Mouse (Mus musculus): ENCODE data around the gene Pigyl.
"Not testable (repeated sequence)": the region's sequence is repeated elsewhere in the genome, so short reads cannot be mapped to it uniquely, and the experiment has no call there.

Pigyl gene

GRCm38 (mm10) chr9:22138480-22138879, 18.2 kb upstream of the Pigyl start:
- no peak for DNase-seq (ENCODE audit: low spot score)

- no peak for DNase-seq (ENCODE audit: low spot score)
These were observed 16.9 kb upstream of the Pigyl start for GRCm38 (mm10) chr9:22139746-22140145.

GRCm38 (mm10) chr9:22143108-22144037, 13.3 kb upstream of the Pigyl start:
- DNase-seq (ENCODE audit: low spot score) = peak; percentile 83

- DNase-seq (ENCODE audit: low spot score) = no peak
These were observed 12.2 kb upstream of the Pigyl start for GRCm38 (mm10) chr9:22144304-22144965.

GRCm38 (mm10) chr9:22149426-22150248, 7.0 kb upstream of the Pigyl start:
- no peak for DNase-seq (ENCODE audit: low spot score)

GRCm38 (mm10) chr9:22150249-22150693, 6.4 kb upstream of the Pigyl start:
- DNase-seq (ENCODE audit: low spot score) = not testable (repeated sequence)

- no peak for DNase-seq (ENCODE audit: low spot score)
These were observed 5.7 kb upstream of the Pigyl start for GRCm38 (mm10) chr9:22150946-22151345.

GRCm38 (mm10) chr9:22153810-22154209, 2.8 kb upstream of the Pigyl start:
- DNase-seq (ENCODE audit: low spot score) = no peak

- peak; percentile 32 for DNase-seq (ENCODE audit: low spot score)
These were observed 1.0 kb upstream of the Pigyl start for GRCm38 (mm10) chr9:22155614-22156013.

GRCm38 (mm10) chr9:22157516-22158265, 1.0 kb downstream of the Pigyl start:
- no peak for DNase-seq (ENCODE audit: low spot score)

GRCm38 (mm10) chr9:22161299-22161698, 4.7 kb downstream of the Pigyl start:
- DNase-seq (ENCODE audit: low spot score) = no peak

- DNase-seq (ENCODE audit: low spot score) = no peak
These were observed 5.7 kb downstream of the Pigyl start for GRCm38 (mm10) chr9:22162305-22162704.

GRCm38 (mm10) chr9:22162912-22163311, 6.3 kb downstream of the Pigyl start:
- DNase-seq (ENCODE audit: low spot score) = no peak

- peak; percentile 40 for DNase-seq (ENCODE audit: low spot score)
These were observed 8.3 kb downstream of the Pigyl start for GRCm38 (mm10) chr9:22164711-22165668.

- no peak for DNase-seq (ENCODE audit: low spot score)
These were observed 9.3 kb downstream of the Pigyl start for GRCm38 (mm10) chr9:22165964-22166363.

GRCm38 (mm10) chr9:22166686-22167085, 10.0 kb downstream of the Pigyl start:
- no peak for DNase-seq (ENCODE audit: low spot score)

GRCm38 (mm10) chr9:22167751-22168150, 11.1 kb downstream of the Pigyl start:
- no peak for DNase-seq (ENCODE audit: low spot score)

GRCm38 (mm10) chr9:22169327-22169726, 12.7 kb downstream of the Pigyl start:
- no peak for DNase-seq (ENCODE audit: low spot score)

GRCm38 (mm10) chr9:22172318-22172717, 15.7 kb downstream of the Pigyl start:
- DNase-seq (ENCODE audit: low spot score) = no peak

- DNase-seq (ENCODE audit: low spot score) = peak; percentile 60
These were observed 31.5 kb downstream of the Pigyl start, which contains the start of gene Zfp872 for GRCm38 (mm10) chr9:22188025-22188611. Gene Zfp872, plus strand, starts transcription at chr9:22188090.

Measured in ovary, postnatal 36 days (tissue).